Mouse (Mus musculus) forebrain, embryonic 14.5 days (tissue): ENCODE results near the gene Atp5e. TPM values are rescaled to one million over a fixed set of nuclear protein-coding genes. Genes with fewer than 3 reads are reported as not detected.
A peak's percentile ranks its signal among the peaks of the same experiment; 100 is the strongest.

ENCODE experiments used
- ATAC-seq: fragments of 200-750 bp; cut with Nextera tagmentation; 2 replicates; pipeline ENCODE4 v1.8.0; 2017; ENCODE audit warnings: mild to moderate bottlenecking, moderate library complexity
- DNase-seq: peaks from one replicate; pipeline ENCODE4 v3.0.0-alpha.2; 2015; ENCODE audit warnings: low spot score
- H3K27ac ChIP-seq: fragments of 300-500 bp; sonication (generic); 2 replicates; pipeline ENCODE4 v1.5.1; 2014; ENCODE audit warnings: low read depth, mild to moderate bottlenecking, control low read depth, low read length, moderate library complexity
- H3K27me3 ChIP-seq: fragments of 300-500 bp; sonication (generic); replicated peaks from 2 replicates; pipeline ENCODE4 v1.6.1; 2014; ENCODE audit warnings: low read length, control low read depth, mixed read lengths; ENCODE audit not compliant: control insufficient read depth, insufficient read depth
- H3K36me3 ChIP-seq: fragments of 300-500 bp; sonication (generic); 2 replicates; pipeline ENCODE4 v1.6.1; 2014; ENCODE audit warnings: low read length, control low read depth; ENCODE audit not compliant: control insufficient read depth, insufficient read depth
- H3K4me1 ChIP-seq: fragments of 300-500 bp; sonication (generic); 2 replicates; pipeline ENCODE4 v1.6.1; 2014; ENCODE audit warnings: antibody characterized with exemption, low read length, control low read depth; ENCODE audit not compliant: control insufficient read depth, insufficient read depth
- H3K4me2 ChIP-seq: fragments of 300-500 bp; sonication (generic); 2 replicates; pipeline ENCODE4 v1.6.1; 2014; ENCODE audit warnings: mild to moderate bottlenecking, control low read depth, low read length
- H3K4me3 ChIP-seq: fragments of 300-500 bp; sonication (generic); 2 replicates; pipeline ENCODE4 v1.5.1; 2014; ENCODE audit warnings: low read depth, low read length, control low read depth
- H3K9ac ChIP-seq: fragments of 300-500 bp; sonication (generic); 2 replicates; pipeline ENCODE4 v1.6.1; 2014; ENCODE audit warnings: mild to moderate bottlenecking, low read length, control low read depth, moderate library complexity
- H3K9me3 ChIP-seq: fragments of 300-500 bp; sonication (generic); replicated peaks from 2 replicates; pipeline ENCODE4 v1.6.1; 2016; ENCODE audit warnings: low read length, control low read depth, mixed read lengths; ENCODE audit not compliant: control insufficient read depth
- WGBS: fragments of 180-500 bp; shearing (Covaris S2); extraction: QIAGEN DNeasy Blood & Tissue Kit; methylation state at CpG from one replicate; pipeline ENCODE4 v1.1.7; 2014; 5-methylcytosine and 5-hydroxymethylcytosine counted together
- polyA plus RNA-seq: library from polyadenylated mRNA; unstranded; fragments of >200 nt; fragmentation: Nextera tagmentation; extraction: Ambion mirVana; gene quantifications from 2 replicates; pipeline ENCODE4 v1.2.1, GENCODE M21; 2014

Gene Atp5e
- polyA plus RNA-seq, 1 experiment from 2014 or later: 832 TPM

DNA sequence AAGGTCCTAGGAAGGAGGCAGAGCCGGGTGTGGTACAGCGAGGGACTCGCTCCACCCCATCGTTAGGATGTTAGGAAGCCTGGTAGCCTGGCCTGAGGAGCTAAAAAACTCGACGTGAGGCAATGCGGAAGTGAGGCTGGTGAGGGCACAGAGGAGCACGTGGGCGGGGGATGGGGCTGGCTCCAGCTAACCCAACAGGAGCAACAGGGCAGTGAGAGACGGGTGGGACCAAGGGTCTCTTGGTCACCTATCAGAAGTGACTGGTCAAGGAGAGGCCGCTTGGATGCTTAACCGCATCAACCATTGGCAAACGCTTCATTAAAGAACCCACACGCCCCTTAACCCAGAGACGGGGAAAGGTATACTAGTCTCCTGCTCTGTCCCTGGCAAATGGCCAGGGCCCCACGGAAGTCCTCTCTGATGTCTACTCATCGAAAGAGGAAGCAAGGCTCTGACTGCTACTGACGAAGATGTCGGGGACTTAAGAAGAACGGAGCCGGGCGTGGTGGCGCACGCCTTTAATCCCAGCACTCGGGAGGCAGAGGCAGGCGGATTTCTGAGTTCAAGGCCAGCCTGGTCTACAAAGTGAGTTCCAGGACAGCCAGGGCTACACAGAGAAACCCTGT lies 27.7 kb downstream of the Atp5e start:
- H3K4me3 ChIP-seq: no peak overlapping the region
- H3K9me3 ChIP-seq: no peaks in the 10 kb centered on the region
- H3K9ac ChIP-seq: no peak overlapping the region
- 92% methylated on average over 25 of the region's 26 CpGs for WGBS
- no peak for ATAC-seq
- peaks cover 16% of the 10 kb centered on the region for H3K4me1 ChIP-seq
- no peak overlapping the region for H3K4me2 ChIP-seq
- peaks cover 3% of the 10 kb centered on the region; the same call in 1 of the 2 replicates for H3K36me3 ChIP-seq
- no peak for DNase-seq
- H3K27ac ChIP-seq: no peak overlapping the region
- no peaks in the 10 kb centered on the region for H3K27me3 ChIP-seq

DNA sequence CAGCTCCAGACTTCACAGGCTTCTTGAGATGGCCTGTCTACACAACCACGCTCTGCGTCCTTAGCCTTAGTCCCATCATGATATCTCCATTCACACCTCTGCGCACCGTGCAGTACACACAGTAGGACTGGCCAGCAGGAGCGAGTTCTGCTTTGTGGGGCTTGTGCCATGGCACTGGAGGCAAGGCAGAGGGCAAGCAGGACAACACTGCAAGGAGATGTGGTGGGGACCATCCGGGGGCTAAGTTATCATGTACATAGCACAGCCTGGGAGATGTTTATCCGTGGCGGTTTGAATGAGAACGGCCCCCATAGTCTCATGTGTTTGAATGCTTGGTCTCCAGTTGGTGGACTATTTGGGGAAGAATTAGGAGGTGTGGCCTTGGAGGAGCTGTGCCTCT lies 29.0 kb downstream of the Atp5e start:
- Histone ChIP-seq H3K4me1 (peaks cover 16% of the 10 kb centered on the region), H3K36me3 (peaks cover 3% of the 10 kb centered on the region; the same call in 1 of the 2 replicates), H3K4me3 (no peak overlapping the region), H3K9ac (no peak overlapping the region), H3K4me2 (no peak overlapping the region), H3K9me3 (no peaks in the 10 kb centered on the region), H3K27me3 (no peaks in the 10 kb centered on the region), H3K27ac (no peak overlapping the region)
- no peak for DNase-seq
- 97% methylated on average over 9 of the region's 9 CpGs for WGBS
- ATAC-seq: no peak

DNA sequence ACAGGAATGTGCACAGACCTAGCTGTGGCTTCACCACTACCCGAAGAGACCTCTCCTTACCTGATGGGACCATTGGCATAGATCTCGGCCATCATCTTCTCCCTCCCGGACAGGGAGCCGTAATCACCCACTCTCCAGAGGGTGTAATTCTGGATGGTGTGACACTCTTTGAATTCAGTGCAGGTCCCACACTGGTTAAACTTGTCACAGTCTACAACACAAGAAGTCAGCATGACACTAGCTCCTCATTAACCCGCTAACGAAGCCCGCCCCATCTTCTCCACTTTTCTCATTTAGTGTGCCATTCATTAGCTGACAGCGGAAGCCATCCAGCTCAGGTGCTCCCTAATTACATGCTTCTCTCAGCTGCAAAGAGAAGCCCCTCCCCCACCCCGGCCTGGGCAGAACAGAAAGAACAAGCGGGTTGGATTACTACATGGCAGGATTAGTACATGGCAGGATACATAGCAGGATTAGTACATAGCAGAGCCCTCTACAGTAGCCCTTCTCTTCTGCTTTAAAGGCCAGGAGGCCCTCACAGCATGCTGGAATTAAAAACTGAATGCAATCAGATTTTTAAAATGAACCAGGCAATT lies 34.8 kb downstream of the Atp5e start:
- Histone ChIP-seq H3K9ac (no peak overlapping the region), H3K27me3 (no peaks in the 10 kb centered on the region), H3K4me1 (no peaks in the 10 kb centered on the region; the same call in 1 of the 2 replicates), H3K9me3 (no peaks in the 10 kb centered on the region), H3K4me2 (no peak overlapping the region), H3K4me3 (no peak overlapping the region), H3K36me3 (peaks cover 46% of the 10 kb centered on the region), H3K27ac (peak overlapping the region; percentile 56)
- peak; percentile 62 for ATAC-seq
- DNase-seq: peak; percentile 58
- WGBS: 26% methylated on average over 10 of the region's 10 CpGs

DNA sequence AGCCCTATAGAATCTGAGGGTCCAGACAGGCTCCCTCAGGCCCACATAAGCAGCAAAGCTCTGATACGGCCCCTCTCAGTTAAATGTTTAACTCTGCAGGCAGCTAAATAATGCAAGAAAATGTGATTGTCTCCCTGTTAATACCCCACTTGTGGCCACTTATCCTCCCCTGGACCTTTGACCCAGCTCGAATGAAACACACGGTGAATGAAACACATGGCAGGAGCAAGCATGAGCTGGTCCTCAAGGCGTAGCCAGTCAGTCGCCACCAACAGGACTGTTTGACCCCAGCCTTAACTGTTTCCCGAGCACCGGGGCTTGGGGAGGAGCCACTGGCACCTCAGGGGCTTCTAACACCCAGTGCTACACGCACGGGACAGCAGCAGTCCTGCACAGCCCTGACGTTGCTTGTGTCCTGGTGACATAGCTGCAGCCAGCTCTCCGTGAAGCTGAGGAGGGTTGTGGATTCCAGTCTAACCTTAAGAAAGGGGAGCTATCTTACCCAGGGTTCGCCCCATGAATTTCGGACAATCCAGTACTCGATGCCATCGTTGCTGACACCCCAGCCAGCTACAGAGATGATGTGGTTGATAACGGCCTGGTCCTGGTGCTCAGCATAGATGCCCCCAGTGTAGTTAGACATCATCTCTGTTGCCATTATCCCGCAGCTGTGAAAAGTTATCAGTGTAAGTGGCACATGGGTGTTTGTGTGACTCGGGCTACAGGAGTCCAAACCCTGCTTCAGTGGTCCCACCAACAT lies 35.6 kb downstream of the Atp5e start:
- no peak overlapping the region for H3K9ac ChIP-seq
- H3K36me3 ChIP-seq: peaks cover 54% of the 10 kb centered on the region
- H3K9me3 ChIP-seq: no peaks in the 10 kb centered on the region
- DNase-seq (no peak), ATAC-seq (no peak)
- H3K27ac ChIP-seq: no peak overlapping the region
- 80% methylated on average over 18 of the region's 18 CpGs for WGBS
- no peak overlapping the region for H3K4me2 ChIP-seq
- H3K4me1 ChIP-seq: no peaks in the 10 kb centered on the region; the same call in 1 of the 2 replicates
- H3K4me3 ChIP-seq: no peak overlapping the region
- H3K27me3 ChIP-seq: no peaks in the 10 kb centered on the region

DNA sequence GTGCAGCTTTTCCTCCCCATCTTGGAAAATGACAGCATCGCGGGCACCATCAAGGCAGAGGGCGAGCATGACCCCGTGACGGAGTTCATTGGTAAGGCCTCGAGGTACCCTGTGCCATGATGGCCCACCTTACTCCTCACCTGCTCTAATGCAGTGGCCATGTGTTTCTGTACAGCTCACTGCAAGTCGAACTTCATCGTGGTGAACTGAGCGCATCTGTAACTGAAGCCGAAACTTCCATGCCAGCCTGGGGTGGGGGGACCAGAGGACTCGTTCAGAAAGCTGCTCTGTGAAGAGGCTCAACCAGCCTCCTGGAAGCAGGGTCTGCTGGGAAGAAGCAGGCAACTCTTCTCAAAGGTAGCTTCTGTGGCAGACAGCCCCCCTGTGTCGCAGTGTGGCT lies 37.0 kb downstream of the Atp5e start:
- ATAC-seq: no peak

DNA sequence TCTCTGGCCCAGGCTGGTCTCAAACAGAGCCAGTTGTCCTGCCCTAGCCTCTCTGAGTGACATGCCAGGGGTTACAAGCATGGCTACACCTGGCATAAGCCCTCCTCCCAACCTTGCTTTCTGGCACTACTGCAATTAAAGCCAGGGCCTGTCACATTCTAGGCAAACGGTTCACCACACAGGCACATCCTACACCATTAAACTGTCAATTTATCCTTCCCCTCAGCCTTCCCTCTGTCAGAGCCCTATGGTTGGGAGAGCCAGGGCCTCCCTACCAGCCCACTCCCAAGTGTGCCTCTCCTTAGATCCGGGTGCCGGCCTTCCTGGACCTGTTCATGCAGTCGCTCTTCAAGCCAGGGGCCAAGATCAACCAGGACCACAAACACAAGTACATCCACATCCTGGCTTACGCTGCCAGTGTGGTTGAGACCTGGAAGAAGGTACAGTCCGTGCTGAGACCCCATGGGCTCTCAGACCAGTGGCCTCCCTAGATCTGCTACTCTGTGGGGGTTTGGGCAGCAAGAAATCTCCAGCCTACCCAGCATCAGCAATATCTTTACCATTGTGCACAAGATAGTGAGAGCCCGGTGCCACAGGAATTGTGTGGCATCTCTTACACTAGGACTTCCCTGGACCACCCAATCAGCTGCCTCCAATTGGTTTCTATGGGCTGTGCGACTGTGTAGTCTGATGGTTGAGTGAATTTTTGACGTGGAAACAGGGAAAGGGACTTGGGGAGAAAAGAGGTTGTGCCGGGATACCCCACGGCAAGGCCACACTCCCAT lies 39.4 kb downstream of the Atp5e start:
- H3K27ac ChIP-seq: no peak overlapping the region
- no peak overlapping the region for H3K4me3 ChIP-seq
- H3K9ac ChIP-seq: no peak overlapping the region
- DNase-seq: no peak
- H3K4me1 ChIP-seq: no peaks in the 10 kb centered on the region; the same call in 1 of the 2 replicates
- ATAC-seq: no peak
- no peaks in the 10 kb centered on the region for H3K9me3 ChIP-seq
- H3K36me3 ChIP-seq: peaks cover 87% of the 10 kb centered on the region
- WGBS: 94% methylated on average over 11 of the region's 11 CpGs
- H3K4me2 ChIP-seq: no peak overlapping the region
- H3K27me3 ChIP-seq: no peaks in the 10 kb centered on the region

More for the DNA sequence above, 37.0 kb downstream of the Atp5e start:
- no peaks in the 10 kb centered on the region for H3K9me3 ChIP-seq
- no peak overlapping the region for H3K4me3 ChIP-seq
- no peaks in the 10 kb centered on the region for H3K27me3 ChIP-seq
- 93% methylated on average over 12 of the region's 12 CpGs for WGBS
- DNase-seq: no peak
- H3K9ac ChIP-seq: no peak overlapping the region
- peaks cover 68% of the 10 kb centered on the region for H3K36me3 ChIP-seq
- H3K4me2 ChIP-seq: no peak overlapping the region
- H3K4me1 ChIP-seq: no peaks in the 10 kb centered on the region; the same call in 1 of the 2 replicates
- H3K27ac ChIP-seq: no peak overlapping the region

DNA sequence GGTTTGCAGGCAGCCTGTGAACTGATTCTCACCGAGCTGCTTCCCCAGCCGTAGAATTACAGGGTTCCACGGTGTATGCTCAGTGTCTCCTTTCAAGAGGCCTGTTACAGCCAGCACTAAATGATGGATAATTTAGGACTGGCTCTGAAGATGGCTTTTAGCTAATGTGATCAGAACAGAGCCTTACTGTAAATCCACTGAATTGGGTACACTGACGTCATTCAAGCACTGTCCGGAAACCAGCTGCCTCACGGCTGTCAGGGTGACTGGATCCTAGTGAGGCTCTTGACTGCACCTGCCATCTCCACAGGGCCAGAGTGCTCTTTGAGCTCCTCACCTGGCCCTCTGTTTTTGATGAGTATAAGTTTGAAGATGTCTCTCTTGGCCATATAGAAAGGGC lies 42.8 kb downstream of the Atp5e start:
- H3K4me3 ChIP-seq: no peak overlapping the region
- DNase-seq (no peak), ATAC-seq (no peak)
- peaks cover 7% of the 10 kb centered on the region; the same call in 1 of the 2 replicates for H3K4me1 ChIP-seq
- H3K4me2 ChIP-seq: no peak overlapping the region
- H3K9me3 ChIP-seq: no peaks in the 10 kb centered on the region
- H3K9ac ChIP-seq: no peak overlapping the region
- WGBS: 86% methylated on average over 6 of the region's 6 CpGs
- H3K36me3 ChIP-seq: peaks cover 65% of the 10 kb centered on the region
- H3K27ac ChIP-seq: no peak overlapping the region
- H3K27me3 ChIP-seq: no peaks in the 10 kb centered on the region

DNA sequence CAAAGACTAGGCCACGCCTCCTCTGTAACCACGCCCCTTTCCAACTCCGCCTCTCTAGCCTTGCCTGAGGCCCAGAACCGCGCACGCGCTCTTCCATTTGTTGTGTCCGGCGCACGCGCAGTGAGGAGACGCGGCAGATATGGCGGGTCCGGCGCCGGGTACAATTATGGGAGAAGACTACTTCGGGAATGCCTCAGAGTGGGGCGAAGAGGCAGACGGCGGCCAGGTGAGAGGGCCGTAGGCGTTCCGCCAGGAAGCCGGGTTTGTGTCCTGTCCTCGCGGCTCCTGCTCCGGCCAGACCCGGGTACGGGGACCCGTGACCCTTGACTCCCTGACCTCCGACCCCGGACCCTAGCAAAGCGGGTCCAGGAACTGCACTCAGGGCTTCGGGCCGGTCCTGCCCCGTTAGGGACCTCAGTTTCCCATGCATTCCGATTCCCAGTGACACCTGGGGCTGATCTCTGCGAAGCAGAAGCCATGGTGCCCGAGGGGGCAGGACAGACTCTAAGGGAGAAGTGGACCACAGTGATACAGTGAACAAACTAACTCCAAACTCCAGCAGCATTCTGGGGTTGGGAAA lies 48.1 kb downstream of the Atp5e start, which contains the start of gene Nelfcd:
Gene Nelfcd (plus strand): TSS at position 74 of the 580 bp plus-strand sequence.
- peak; percentile 97 for DNase-seq

More for the DNA sequence above, 48.1 kb downstream of the Atp5e start, which contains the start of gene Nelfcd:
- Histone ChIP-seq H3K9me3 (no peaks in the 10 kb centered on the region), H3K4me3 (peak within 1 kb of the TSS; percentile 64), H3K27ac (no peak within 1 kb of the TSS), H3K36me3 (peaks cover 14% of the 10 kb centered on the region), H3K4me1 (peaks cover 9% of the 10 kb centered on the region; the same call in 1 of the 2 replicates), H3K4me2 (peak within 1 kb of the TSS; percentile 71), H3K9ac (peak within 1 kb of the TSS; percentile 78), H3K27me3 (no peaks in the 10 kb centered on the region)
- peak; percentile 95 for ATAC-seq
- WGBS: under 1% methylated on average over 40 of the region's 40 CpGs
